Mouse (Mus musculus): Measurements from ENCODE around the gene Zfp36l1.

Gene Zfp36l1

GRCm38 (mm10) chr12:80064306-80064705 lies 48.5 kb downstream of the Zfp36l1 start:
- no peak for DNase-seq

GRCm38 (mm10) chr12:80063402-80064150 lies 49.2 kb downstream of the Zfp36l1 start:
- DNase-seq, result no peak

- peak; percentile 17 to 19 for DNase-seq
Observed at GRCm38 (mm10) chr12:80062410-80063401, 50.1 kb downstream of the Zfp36l1 start.

- DNase-seq, result no peak
Observed at GRCm38 (mm10) chr12:80061810-80062209, 51.0 kb downstream of the Zfp36l1 start.

- DNase-seq, result no peak
Observed at GRCm38 (mm10) chr12:80060809-80061208, 52.0 kb downstream of the Zfp36l1 start.

GRCm38 (mm10) chr12:80060338-80060737 lies 52.5 kb downstream of the Zfp36l1 start:
- no peak for DNase-seq

- DNase-seq, result no peak
Observed at GRCm38 (mm10) chr12:80059773-80060328, 53.0 kb downstream of the Zfp36l1 start.

Measured in cerebellum, postnatal 14 days (tissue).